28 mouse cellular contexts compared by ENCODE assay signal in genomic region chr13:16487292-16487691, GRCm38 (mm10).
DNase-seq lines count a peak whose midpoint lies in the region; ATAC-seq and TF ChIP-seq lines count a peak whose summit lies in the region.
"Had no signal": no experiment of that assay in that cellular context is flagged by ENCODE, and none has a peak within 500 bp of the region (broad histone marks: within the 10 kb centered on the region; RNA-seq: fewer than 3 reads in every experiment).

No protein-coding gene starts in this region.

- no peak overlapping the region for H3K4me3 ChIP-seq in liver, adult 2 months (ENCODE audit: insufficient read depth, low read depth, low read length)
- H3K4me3 ChIP-seq in liver, embryonic 12.5 days, result no peak overlapping the region
- H3K4me3 ChIP-seq in ES-Bruce4 (ENCODE audit: low read depth, low read length), result no peak overlapping the region
- H3K4me3 ChIP-seq: embryonic facial prominence, embryonic 12.5 days; hindbrain, embryonic 10.5 days; hindbrain, embryonic 13.5 days had no signal

- H3K27me3 ChIP-seq in liver, adult 2 months (ENCODE audit: control insufficient read depth, insufficient read depth, low read length), result no peaks in the 10 kb centered on the region
- no peaks in the 10 kb centered on the region for H3K27me3 ChIP-seq in liver, embryonic 12.5 days (replicated peaks)
- no peaks in the 10 kb centered on the region for H3K27me3 ChIP-seq in ES-Bruce4 (ENCODE audit: control insufficient read depth, insufficient read depth, low read length, poor library complexity, severe bottlenecking)
- H3K27me3 ChIP-seq: embryonic facial prominence, embryonic 12.5 days; hindbrain, embryonic 13.5 days had no signal

- TF ChIP-seq EP300 in ES-Bruce4 (IDR thresholded peaks at IDR 0.05; ENCODE audit: insufficient read depth, low read depth, low read length), result no peak

- no peak overlapping the region for H3K9ac ChIP-seq in liver, adult 2 months (ENCODE audit: low read depth, low read length)
- H3K9ac ChIP-seq in liver, embryonic 12.5 days, result no peak overlapping the region
- no peak overlapping the region for H3K9ac ChIP-seq in ES-Bruce4 (ENCODE audit: low read depth, poor library complexity, severe bottlenecking)
- H3K9ac ChIP-seq: embryonic facial prominence, embryonic 12.5 days; forebrain, postnatal 0 days; hindbrain, embryonic 13.5 days had no signal

- peak; percentile 9 for DNase-seq in liver, adult 2 months (ENCODE audit: extremely low read depth, low read depth, low spot score)
- peak; percentile 6 for DNase-seq in ZHBTc4 (ENCODE audit: low read depth, low spot score)
- peak; percentile 27 for DNase-seq in gonadal fat pad, adult 2 months (ENCODE audit: low read depth)
- no peak for DNase-seq in heart, postnatal 4 days
- no peak for DNase-seq in frontal cortex, adult 2 months (ENCODE audit: extremely low spot score in 1 of 2, low spot score in 1 of 2)
- no peak for DNase-seq in left cerebral cortex, adult 8-10 months (ENCODE audit: low spot score in 2 of 2)
- DNase-seq: adrenal gland, adult 8-10 months; adrenal gland, postnatal 25 days; cerebellum, adult 11-12 months; cerebellum, adult 9-10 months; cerebellum, postnatal 14 days; forebrain, postnatal 0 days; gastrocnemius, postnatal 10 days; gastrocnemius, postnatal 36 days; heart, adult 11 months; kidney, adult 18-20 months; kidney, adult 9 months had no signal

- H3K36me3 ChIP-seq in liver, adult 2 months (ENCODE audit: control insufficient read depth, insufficient read depth, low read length), result no peaks in the 10 kb centered on the region
- no peaks in the 10 kb centered on the region for H3K36me3 ChIP-seq in liver, embryonic 12.5 days
- no peaks in the 10 kb centered on the region for H3K36me3 ChIP-seq in ES-Bruce4 (ENCODE audit: control insufficient read depth, insufficient read depth, low read length, poor library complexity, severe bottlenecking)
- H3K36me3 ChIP-seq: embryonic facial prominence, embryonic 12.5 days; G1E; hindbrain, embryonic 10.5 days; hindbrain, embryonic 13.5 days had no signal

- H3K9me3 ChIP-seq in liver, embryonic 12.5 days (replicated peaks), result no peaks in the 10 kb centered on the region
- H3K9me3 ChIP-seq in ES-Bruce4 (replicated peaks; ENCODE audit: control insufficient read depth, insufficient read depth, low read length, poor library complexity, severe bottlenecking), result 0 out of 2 replicates have a peak, but pooled peaks cover 5% of the 10 kb centered on the region
- H3K9me3 ChIP-seq: embryonic facial prominence, embryonic 12.5 days; G1E; hindbrain, embryonic 10.5 days; hindbrain, embryonic 13.5 days had no signal

- no peak for ATAC-seq in liver, embryonic 12.5 days
- ATAC-seq: activated CD4-positive, CD25-positive, alpha-beta regulatory T cell, adult 4 months; forebrain, embryonic 14.5 days; forebrain, postnatal 0 days; hindbrain, embryonic 16.5 days; intestine, embryonic 16.5 days had no signal

- H3K79me2 ChIP-seq in liver, adult 2 months (ENCODE audit: control insufficient read depth, insufficient read depth, low read length), result no peaks in the 10 kb centered on the region

- TF ChIP-seq CTCF in liver, adult 2 months (IDR thresholded peaks at IDR 0.05; ENCODE audit: low read depth, low read length), result no peak
- no peak for TF ChIP-seq CTCF in ES-Bruce4 (IDR thresholded peaks at IDR 0.05; ENCODE audit: low read depth, low read length)

- no peaks in the 10 kb centered on the region for H3K4me1 ChIP-seq in liver, adult 2 months (ENCODE audit: control insufficient read depth, insufficient read depth, low read length)
- no peaks in the 10 kb centered on the region for H3K4me1 ChIP-seq in liver, embryonic 12.5 days
- no peaks in the 10 kb centered on the region for H3K4me1 ChIP-seq in ES-Bruce4 (ENCODE audit: control insufficient read depth, insufficient read depth, low read length)
- H3K4me1 ChIP-seq: embryonic facial prominence, embryonic 12.5 days; hindbrain, embryonic 10.5 days; hindbrain, embryonic 13.5 days had no signal

- no peak overlapping the region for H3K4me2 ChIP-seq in liver, embryonic 12.5 days
- H3K4me2 ChIP-seq: embryonic facial prominence, embryonic 12.5 days; heart, embryonic 11.5 days; hindbrain, embryonic 13.5 days had no signal

- TF ChIP-seq POLR2A in liver, adult 2 months (IDR thresholded peaks at IDR 0.05; ENCODE audit: extremely low read depth, insufficient read depth, low read length), result no peak
- TF ChIP-seq POLR2A in ES-Bruce4 (IDR thresholded peaks at IDR 0.05; ENCODE audit: insufficient read depth, low read length), result no peak

- no peak overlapping the region for H3K27ac ChIP-seq in liver, adult 2 months (replicated peaks; ENCODE audit: insufficient read depth, low read depth, low read length)
- no peak overlapping the region for H3K27ac ChIP-seq in liver, embryonic 12.5 days
- peak overlapping the region; percentile 44 for H3K27ac ChIP-seq in ES-Bruce4 (ENCODE audit: insufficient read depth, low read length)
- H3K27ac ChIP-seq: embryonic facial prominence, embryonic 12.5 days; hindbrain, embryonic 10.5 days; hindbrain, embryonic 13.5 days had no signal

Comparison
In these comparisons a context has a peak if more than half of its experiments do, and no peak if none do; other contexts are left out.
1. DNase-seq: peak in liver, adult 2 months (single experiment), ZHBTc4 (single experiment) and gonadal fat pad, adult 2 months (single experiment); none in heart, postnatal 4 days (single experiment), frontal cortex, adult 2 months (0 of 2) and left cerebral cortex, adult 8-10 months (0 of 2).